Mouse (Mus musculus) embryonic facial prominence, embryonic 13.5 days (tissue): ENCODE results near the gene Nck1. TPM values are rescaled to one million over a fixed set of nuclear protein-coding genes. Genes with fewer than 3 reads are reported as not detected.

Experiments used
- ATAC-seq: fragments of 200-750 bp; cut with Nextera tagmentation; 2 replicates; pipeline ENCODE4 v1.8.0; 2017; ENCODE audit warnings: low read depth; ENCODE audit not compliant: insufficient number of reproducible peaks, insufficient read depth, low FRiP score, low TSS enrichment
- H3K27ac ChIP-seq: fragments of 300-500 bp; sonication (generic); 2 replicates; pipeline ENCODE4 v1.5.1; 2015; ENCODE audit warnings: moderate library complexity, mild to moderate bottlenecking, inconsistent platforms
- H3K27me3 ChIP-seq: fragments of 300-500 bp; sonication (generic); 2 replicates; pipeline ENCODE4 v1.6.1; 2015; ENCODE audit warnings: mild to moderate bottlenecking, inconsistent platforms
- H3K36me3 ChIP-seq: fragments of 300-500 bp; sonication (generic); 2 replicates; pipeline ENCODE4 v1.6.1; 2015; ENCODE audit warnings: mild to moderate bottlenecking, inconsistent platforms
- H3K4me1 ChIP-seq: fragments of 300-500 bp; sonication (generic); 2 replicates; pipeline ENCODE4 v1.6.1; 2015; ENCODE audit warnings: inconsistent platforms
- H3K4me2 ChIP-seq: fragments of 300-500 bp; sonication (generic); 2 replicates; pipeline ENCODE4 v1.6.1; 2015; ENCODE audit warnings: moderate library complexity, mild to moderate bottlenecking, inconsistent platforms
- H3K4me3 ChIP-seq: fragments of 300-500 bp; sonication (generic); 2 replicates; pipeline ENCODE4 v1.5.1; 2015; ENCODE audit warnings: mild to moderate bottlenecking, inconsistent platforms
- H3K9ac ChIP-seq: fragments of 300-500 bp; sonication (generic); 2 replicates; pipeline ENCODE4 v1.6.1; 2015; ENCODE audit warnings: mild to moderate bottlenecking, inconsistent platforms
- H3K9me3 ChIP-seq: fragments of 300-500 bp; sonication (generic); 2 replicates; pipeline ENCODE4 v1.6.1; 2016; ENCODE audit warnings: inconsistent platforms
- WGBS: fragments of 180-500 bp; shearing (Covaris S2); methylation state at CpG from one replicate; pipeline ENCODE4 v1.1.7; 2015; ENCODE audit warnings: mixed read lengths; 5-methylcytosine and 5-hydroxymethylcytosine counted together
- polyA plus RNA-seq: library from polyadenylated mRNA; unstranded; fragments of >200 nt; fragmentation: Nextera tagmentation; extraction: Ambion mirVana; gene quantifications from 2 replicates; pipeline ENCODE4 v1.2.1, GENCODE M21; 2015

Gene Nck1
- polyA plus RNA-seq: 70.1 and 74.9 TPM in 2 replicates

GRCm38 (mm10) chr9:100545715-100546593 lies at the start of gene Nck1:
Nck1 (minus strand) TSS chr9:100546134.
- Histone ChIP-seq H3K27ac (peak within 1 kb of the TSS; percentile 87), H3K4me3 (peak within 1 kb of the TSS; percentile 98), H3K4me2 (peak within 1 kb of the TSS; percentile 76), H3K9ac (peak within 1 kb of the TSS; percentile 95), H3K27me3 (no peaks in the 10 kb centered on the region), H3K4me1 (peaks cover 18% of the 10 kb centered on the region), H3K9me3 (peaks cover 5% of the 10 kb centered on the region), H3K36me3 (peaks cover 11% of the 10 kb centered on the region)
- WGBS: under 1% methylated on average over 86 of the region's 93 CpGs
- peak; percentile 99 for ATAC-seq

- ATAC-seq: no peak
- Histone ChIP-seq H3K4me2 (no peak overlapping the region), H3K4me1 (no peaks in the 10 kb centered on the region), H3K4me3 (no peak overlapping the region), H3K27ac (no peak overlapping the region), H3K36me3 (no peaks in the 10 kb centered on the region), H3K9ac (no peak overlapping the region), H3K9me3 (no peaks in the 10 kb centered on the region), H3K27me3 (no peaks in the 10 kb centered on the region)
- 42% methylated on average over 4 of the region's 4 CpGs for WGBS
Measured at GRCm38 (mm10) chr9:100590462-100590861, 44.5 kb upstream of the Nck1 start.

GRCm38 (mm10) chr9:100584031-100584430 lies 38.1 kb upstream of the Nck1 start:
- 74% methylated on average over 4 of the region's 4 CpGs for WGBS
- no peak overlapping the region for H3K9ac ChIP-seq
- no peak for ATAC-seq
- H3K27me3 ChIP-seq: no peaks in the 10 kb centered on the region
- peaks cover 13% of the 10 kb centered on the region for H3K4me1 ChIP-seq
- no peak overlapping the region for H3K4me3 ChIP-seq
- H3K36me3 ChIP-seq: no peaks in the 10 kb centered on the region
- no peaks in the 10 kb centered on the region for H3K9me3 ChIP-seq
- no peak overlapping the region for H3K4me2 ChIP-seq
- no peak overlapping the region for H3K27ac ChIP-seq

GRCm38 (mm10) chr9:100582883-100583575 lies 37.1 kb upstream of the Nck1 start:
- Histone ChIP-seq H3K36me3 (no peaks in the 10 kb centered on the region), H3K9ac (no peak overlapping the region), H3K4me2 (no peak overlapping the region), H3K27ac (peak overlapping the region; percentile 57), H3K9me3 (no peaks in the 10 kb centered on the region), H3K27me3 (no peaks in the 10 kb centered on the region), H3K4me3 (no peak overlapping the region), H3K4me1 (peaks cover 13% of the 10 kb centered on the region)
- 53% methylated on average over 13 of the region's 13 CpGs for WGBS
- no peak for ATAC-seq

- Histone ChIP-seq H3K4me3 (no peak overlapping the region), H3K4me1 (peaks cover 13% of the 10 kb centered on the region), H3K9me3 (no peaks in the 10 kb centered on the region), H3K27me3 (no peaks in the 10 kb centered on the region), H3K27ac (0 out of 2 replicates have a peak overlapping the region, but pooled peaks have one; percentile 39), H3K9ac (no peak overlapping the region), H3K4me2 (no peak overlapping the region), H3K36me3 (no peaks in the 10 kb centered on the region)
- 39% methylated on average over 13 of the region's 13 CpGs for WGBS
- peak; percentile 26; the same call in 1 of the 2 replicates for ATAC-seq
Measured at GRCm38 (mm10) chr9:100581543-100582492, 35.9 kb upstream of the Nck1 start.

GRCm38 (mm10) chr9:100580196-100580740 lies 34.3 kb upstream of the Nck1 start:
- no peaks in the 10 kb centered on the region for H3K36me3 ChIP-seq
- no peak overlapping the region for H3K27ac ChIP-seq
- H3K9me3 ChIP-seq: no peaks in the 10 kb centered on the region
- WGBS: 63% methylated on average over 20 of the region's 20 CpGs
- H3K4me2 ChIP-seq: no peak overlapping the region
- no peak for ATAC-seq
- H3K9ac ChIP-seq: no peak overlapping the region
- H3K27me3 ChIP-seq: no peaks in the 10 kb centered on the region
- no peak overlapping the region for H3K4me3 ChIP-seq
- peaks cover 13% of the 10 kb centered on the region for H3K4me1 ChIP-seq

GRCm38 (mm10) chr9:100573942-100574341 lies 28.0 kb upstream of the Nck1 start:
- ATAC-seq: no peak
- H3K9ac ChIP-seq: no peak overlapping the region
- no peaks in the 10 kb centered on the region for H3K9me3 ChIP-seq
- WGBS: 41% methylated on average over 5 of the region's 5 CpGs
- no peak overlapping the region for H3K4me3 ChIP-seq
- peaks cover 5% of the 10 kb centered on the region; the same call in 1 of the 2 replicates for H3K4me1 ChIP-seq
- no peak overlapping the region for H3K4me2 ChIP-seq
- 0 out of 2 replicates have a peak, but pooled peaks cover 3% of the 10 kb centered on the region for H3K27me3 ChIP-seq
- H3K36me3 ChIP-seq: no peaks in the 10 kb centered on the region
- H3K27ac ChIP-seq: no peak overlapping the region

GRCm38 (mm10) chr9:100573300-100573699 lies 27.4 kb upstream of the Nck1 start:
- H3K4me1 ChIP-seq: peaks cover 5% of the 10 kb centered on the region; the same call in 1 of the 2 replicates
- no peak for ATAC-seq
- no peak overlapping the region for H3K9ac ChIP-seq
- no peak overlapping the region for H3K4me2 ChIP-seq
- WGBS: 75% methylated on average over 2 of the region's 2 CpGs
- H3K36me3 ChIP-seq: no peaks in the 10 kb centered on the region
- no peaks in the 10 kb centered on the region for H3K9me3 ChIP-seq
- no peak overlapping the region for H3K27ac ChIP-seq
- H3K4me3 ChIP-seq: no peak overlapping the region
- H3K27me3 ChIP-seq: 0 out of 2 replicates have a peak, but pooled peaks cover 3% of the 10 kb centered on the region

- 76% methylated on average over 1 of the region's 1 CpGs for WGBS
- no peak overlapping the region for H3K27ac ChIP-seq
- H3K27me3 ChIP-seq: 0 out of 2 replicates have a peak, but pooled peaks cover 3% of the 10 kb centered on the region
- H3K4me1 ChIP-seq: peaks cover 5% of the 10 kb centered on the region; the same call in 1 of the 2 replicates
- H3K9me3 ChIP-seq: no peaks in the 10 kb centered on the region
- peak overlapping the region; percentile 88 for H3K4me2 ChIP-seq
- ATAC-seq: no peak
- H3K9ac ChIP-seq: no peak overlapping the region
- no peaks in the 10 kb centered on the region for H3K36me3 ChIP-seq
- H3K4me3 ChIP-seq: peak overlapping the region; percentile 74; the same call in 1 of the 2 replicates
Measured at GRCm38 (mm10) chr9:100571511-100571910, 25.6 kb upstream of the Nck1 start.

GRCm38 (mm10) chr9:100570626-100571233 lies 24.8 kb upstream of the Nck1 start, which contains the start of gene Slc35g2:
Slc35g2 (minus strand) TSS chr9:100571090.
- peaks cover 5% of the 10 kb centered on the region; the same call in 1 of the 2 replicates for H3K4me1 ChIP-seq
- H3K36me3 ChIP-seq: no peaks in the 10 kb centered on the region
- peak; percentile 80 for ATAC-seq
- peak within 1 kb of the TSS; percentile 78 for H3K9ac ChIP-seq
- H3K4me3 ChIP-seq: peak within 1 kb of the TSS; percentile 74
- no peak within 1 kb of the TSS for H3K27ac ChIP-seq
- H3K4me2 ChIP-seq: peak within 1 kb of the TSS; percentile 88
- WGBS: under 1% methylated on average over 52 of the region's 55 CpGs
- H3K9me3 ChIP-seq: no peaks in the 10 kb centered on the region
- 0 out of 2 replicates have a peak, but pooled peaks cover 3% of the 10 kb centered on the region for H3K27me3 ChIP-seq
